Mouse (Mus musculus) adrenal gland, postnatal 36 days (tissue): ENCODE results near the gene Sez6l. TPM values are rescaled to one million over a fixed set of nuclear protein-coding genes. Genes with fewer than 3 reads are reported as not detected.
A peak's percentile ranks its signal among the peaks of the same experiment; 100 is the strongest.

Source experiments
- DNase-seq, 2 experiments: peaks; one replicate each; pipeline ENCODE4 v3.0.0; 2021; ENCODE audit warnings: mixed read lengths in 1 of 2
- total RNA-seq, 2 experiments: library from RNA; stranded (reverse); gene quantifications; 2 replicates each; pipeline ENCODE4 v1.2.3; 2021

Sez6l gene
- total RNA-seq, 2 experiments from 2014 or later, result 3.6 to 8.7 TPM

GRCm38 (mm10) chr5:112385973-112386372, 191.0 kb downstream of the Sez6l start:
- DNase-seq, result no peak

GRCm38 (mm10) chr5:112384805-112385472, 192.0 kb downstream of the Sez6l start:
- DNase-seq, result no peak

GRCm38 (mm10) chr5:112382641-112383330, 194.2 kb downstream of the Sez6l start:
- peak; percentile 74 to 82 for DNase-seq

- no peak for DNase-seq
These were observed 194.9 kb downstream of the Sez6l start for GRCm38 (mm10) chr5:112382042-112382441.

- DNase-seq, result peak; percentile 70 to 73
These were observed 195.8 kb downstream of the Sez6l start for GRCm38 (mm10) chr5:112381154-112381553.

GRCm38 (mm10) chr5:112378716-112379115, 198.3 kb downstream of the Sez6l start:
- DNase-seq, result peak; percentile 76 to 82

DNA sequence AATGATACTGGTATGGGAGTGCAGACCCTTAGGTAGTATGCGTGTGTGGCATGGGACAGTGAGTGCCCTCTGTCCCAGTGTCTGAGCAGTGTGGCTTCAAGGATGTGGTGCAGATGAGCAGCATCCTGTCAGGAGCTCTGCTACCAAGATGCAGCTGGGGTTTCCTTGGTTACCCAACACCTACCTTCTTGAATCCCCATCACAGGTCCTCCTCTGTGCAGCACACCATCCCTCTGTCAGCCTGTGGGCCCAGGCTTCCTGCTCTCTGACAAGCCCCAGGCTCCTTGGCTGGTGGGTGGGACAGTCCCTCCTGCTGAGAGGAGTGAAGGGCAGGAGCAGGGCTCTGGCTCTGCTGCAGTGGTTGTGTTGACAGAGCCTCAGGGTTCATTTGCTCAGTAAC, 199.6 kb downstream of the Sez6l start:
- DNase-seq, result no peak

- DNase-seq, result no peak
These were observed 200.9 kb downstream of the Sez6l start for GRCm38 (mm10) chr5:112376111-112376510.

- no peak for DNase-seq
These were observed 205.1 kb downstream of the Sez6l start for GRCm38 (mm10) chr5:112371933-112372332.

GRCm38 (mm10) chr5:112370236-112370813, 206.7 kb downstream of the Sez6l start:
- no peak for DNase-seq

DNA sequence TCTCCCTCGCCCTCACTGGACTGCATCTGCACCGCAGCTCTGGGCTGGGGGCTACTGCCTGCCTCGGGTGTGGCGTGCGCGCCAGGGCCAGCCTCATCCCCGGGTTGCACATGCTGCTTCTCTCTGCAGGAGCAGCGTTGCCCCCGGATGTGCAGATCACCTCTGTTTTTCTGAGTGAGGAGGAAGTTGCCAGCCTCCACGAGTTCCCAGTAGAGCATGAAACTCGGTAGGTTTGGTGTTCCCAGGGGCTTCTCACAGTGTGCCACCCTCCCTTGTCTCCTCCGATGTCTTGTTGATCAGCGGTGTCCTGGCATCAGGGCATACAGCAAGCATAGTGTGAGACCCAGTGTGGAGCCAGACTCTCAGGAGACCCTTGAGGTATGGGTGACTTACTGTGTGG, 207.7 kb downstream of the Sez6l start:
- DNase-seq, result no peak

Other genes with a start within 250 kb of the Sez6l start
- 10 to 100 TPM; 35.5 to 63.7 TPM for gene Srrd, start 234.1 kb downstream of the Sez6l start, total RNA-seq
- 10 to 100 TPM; 29.4 to 49.4 TPM for gene Hps4, start 234.1 kb downstream of the Sez6l start, total RNA-seq
- gene Gm6583, start 221.2 kb downstream of the Sez6l start, total RNA-seq, result not detected
- gene Asphd2, start 182.3 kb downstream of the Sez6l start, total RNA-seq, result 1 to 10 TPM; 1.9 to 2.4 TPM
- gene Gm6588, start 127.8 kb downstream of the Sez6l start, total RNA-seq, result not detected